Mouse (Mus musculus): Measurements from ENCODE around the gene Lactb.
"Not testable (repeated sequence)": the region's sequence is repeated elsewhere in the genome, so short reads cannot be mapped to it uniquely, and the experiment has no call there.

Gene Lactb

DNA sequence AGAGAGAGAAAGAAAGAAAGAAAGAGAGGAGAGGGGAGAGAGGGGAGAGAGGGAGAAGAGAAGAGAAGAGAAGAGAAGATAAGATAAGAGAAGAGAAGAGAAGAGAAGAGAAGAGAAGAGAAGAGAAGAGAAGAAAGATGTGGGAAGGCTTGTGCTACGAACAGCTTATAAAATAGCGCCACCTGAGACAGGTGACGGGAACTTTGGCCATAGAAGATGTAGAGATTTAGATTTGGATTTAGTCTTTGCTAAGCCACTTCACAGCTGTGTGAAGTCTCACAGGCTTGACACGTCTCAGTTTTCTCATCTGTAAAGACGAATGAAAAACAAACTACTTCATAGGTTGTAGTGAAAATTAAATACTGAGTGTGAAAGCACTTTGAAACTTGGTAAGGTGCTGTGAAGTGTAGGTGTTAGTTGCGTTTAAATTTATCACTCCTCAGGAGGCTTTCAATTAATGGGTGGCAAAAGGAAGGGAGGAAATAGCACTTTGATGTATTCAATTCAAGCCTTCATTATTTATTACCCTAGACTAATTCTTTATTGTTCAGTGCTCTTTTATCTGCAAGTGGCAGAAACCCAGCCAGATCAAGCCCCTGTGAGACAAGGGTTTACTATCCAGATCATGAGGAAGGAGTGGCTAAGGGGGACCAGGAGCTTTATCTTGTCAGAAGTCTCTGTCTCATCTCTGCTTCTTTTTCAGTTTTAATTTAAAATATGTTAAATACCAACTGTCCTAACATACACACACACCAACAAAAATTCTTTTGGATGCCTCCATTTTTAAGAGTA lies 54.6 kb downstream of the Lactb start:
- DNase-seq (ENCODE audit: low read depth, low spot score), result no peak

DNA sequence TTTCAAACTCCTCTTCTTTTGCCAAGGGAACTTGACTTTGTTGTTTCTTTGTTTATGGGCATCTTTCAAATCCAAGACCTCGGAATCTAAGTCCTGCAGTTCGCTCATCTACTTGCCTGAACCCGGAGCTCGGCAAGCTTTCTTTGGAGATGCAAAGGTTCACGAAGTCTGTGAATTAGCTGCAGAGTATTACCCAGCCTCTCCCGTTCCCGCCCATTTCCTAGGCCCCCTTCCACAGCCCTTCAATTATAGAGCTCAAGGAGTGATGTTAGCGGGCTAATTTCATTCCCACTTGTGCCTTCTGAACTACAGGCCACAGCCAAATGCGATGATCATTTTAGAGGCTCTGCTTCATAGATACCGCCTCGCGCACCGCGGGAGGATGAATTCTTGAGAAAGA lies 55.3 kb downstream of the Lactb start:
- DNase-seq (ENCODE audit: low read depth, low spot score), result no peak

DNA sequence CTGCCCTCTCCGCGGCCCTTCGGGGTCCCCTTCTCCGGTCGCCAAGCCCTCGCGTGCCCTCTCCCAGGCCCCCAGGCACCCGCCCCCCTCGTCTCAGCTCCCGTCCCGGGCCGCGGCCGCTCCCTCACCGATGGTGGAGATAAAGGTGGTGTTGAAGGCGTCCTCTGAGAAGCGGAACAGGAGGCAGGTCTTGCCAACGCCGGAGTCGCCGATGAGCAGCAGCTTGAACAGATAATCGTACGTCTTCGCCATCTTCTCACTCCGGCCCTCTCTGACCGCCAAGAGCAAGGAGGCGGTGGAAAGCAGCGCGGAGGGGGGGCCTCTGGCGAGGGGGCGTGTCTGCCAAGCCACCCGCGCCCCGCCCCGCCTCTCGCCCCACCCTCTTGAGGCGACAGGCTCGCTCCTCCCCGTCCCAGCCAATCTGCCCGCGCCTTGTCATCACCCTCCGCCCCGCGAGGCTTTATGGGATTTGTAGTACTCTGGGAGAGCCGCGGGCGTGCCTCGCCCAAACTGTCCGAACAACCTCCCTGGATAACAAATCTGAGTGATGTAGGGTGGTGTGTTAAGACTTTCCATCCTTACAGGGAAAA lies 55.8 kb downstream of the Lactb start, which contains the start of gene Rab8b:
Gene Rab8b (minus strand): TSS at position 306 of the 590 bp plus-strand sequence.
- peak; percentile 94 for DNase-seq (ENCODE audit: low read depth, low spot score)

DNA sequence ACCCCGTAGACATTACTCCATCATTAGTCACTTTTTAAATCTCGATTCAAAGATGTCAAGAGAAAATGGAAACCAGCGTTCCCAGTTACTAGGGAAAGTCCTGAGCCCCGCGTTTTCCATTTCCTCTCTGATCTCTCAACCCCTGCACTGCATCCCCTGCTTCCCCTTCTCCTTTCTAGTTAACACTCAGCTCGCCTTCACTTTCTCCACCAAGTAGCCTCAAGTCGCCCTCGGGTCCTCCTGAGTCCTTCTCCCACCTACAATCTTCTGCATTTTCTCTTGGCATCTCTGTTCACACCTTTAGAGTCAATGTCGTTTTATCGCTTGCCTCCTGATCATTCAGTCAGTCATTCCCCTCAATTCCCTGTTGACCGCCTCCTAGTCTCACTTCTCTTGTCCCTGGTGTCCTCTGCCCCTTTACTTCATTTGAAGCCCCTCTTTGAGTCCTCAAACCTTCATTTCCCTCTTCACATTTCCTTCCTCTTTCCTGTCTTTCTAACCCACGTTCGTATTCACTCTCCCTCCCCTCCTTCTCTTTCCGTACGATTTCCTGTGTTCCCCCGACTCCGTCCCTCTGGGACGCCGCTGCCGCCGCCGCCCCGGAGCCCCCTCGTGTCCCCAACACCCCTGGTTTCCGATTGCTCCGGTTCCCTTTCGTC lies 56.5 kb downstream of the Lactb start:
- no peak for DNase-seq (ENCODE audit: low read depth, low spot score)

DNA sequence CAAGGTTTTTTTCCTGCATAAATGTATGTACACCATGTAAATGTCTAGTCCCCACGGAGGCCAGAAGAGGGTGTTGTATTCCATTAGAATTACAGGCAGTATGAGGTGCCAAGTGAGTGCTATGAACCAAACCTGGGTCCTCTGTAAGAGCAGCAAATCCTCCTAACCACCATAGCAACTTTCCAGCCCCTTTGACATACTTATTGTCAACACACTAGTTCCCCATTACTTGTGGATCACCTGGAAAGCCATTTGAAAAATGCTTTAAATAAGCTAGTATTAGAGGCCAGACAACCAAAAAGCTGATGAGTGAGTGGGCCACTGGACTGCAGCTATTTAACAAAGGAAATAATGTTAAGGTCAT lies 57.4 kb downstream of the Lactb start:
- no peak for DNase-seq (ENCODE audit: low read depth, low spot score)

DNA sequence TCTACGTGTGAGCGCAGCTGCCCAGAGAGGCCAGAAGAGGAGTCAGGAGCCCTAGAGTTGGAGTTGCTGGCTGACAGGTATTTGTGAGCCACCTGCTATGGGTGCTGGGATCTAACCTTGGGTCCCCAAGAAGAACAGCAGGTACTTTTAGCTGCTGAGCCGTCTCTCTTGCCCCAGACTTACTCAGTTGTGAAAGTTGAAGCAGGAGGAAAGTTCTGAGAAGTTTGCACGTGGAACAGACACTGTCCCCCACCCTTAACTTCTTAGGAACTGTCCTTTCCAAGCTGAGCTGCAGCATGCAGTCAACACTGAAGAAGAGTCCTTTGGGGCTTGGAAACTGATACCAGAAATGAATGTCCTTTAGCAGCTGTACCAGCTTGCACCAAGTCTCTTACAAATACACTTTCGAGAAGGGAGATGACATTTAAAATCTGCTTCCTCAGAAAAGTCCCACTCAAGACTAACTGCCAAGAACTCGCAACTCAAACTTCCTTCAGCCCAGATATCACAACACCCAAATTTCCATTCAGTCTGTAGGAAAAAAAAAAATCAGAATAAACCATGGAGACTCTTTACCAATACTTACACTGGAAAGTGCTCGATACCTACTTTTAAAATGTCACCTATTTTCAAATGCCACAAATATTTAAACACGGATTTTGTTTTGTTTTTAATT lies 57.9 kb downstream of the Lactb start:
- no peak for DNase-seq (ENCODE audit: low read depth, low spot score)

DNA sequence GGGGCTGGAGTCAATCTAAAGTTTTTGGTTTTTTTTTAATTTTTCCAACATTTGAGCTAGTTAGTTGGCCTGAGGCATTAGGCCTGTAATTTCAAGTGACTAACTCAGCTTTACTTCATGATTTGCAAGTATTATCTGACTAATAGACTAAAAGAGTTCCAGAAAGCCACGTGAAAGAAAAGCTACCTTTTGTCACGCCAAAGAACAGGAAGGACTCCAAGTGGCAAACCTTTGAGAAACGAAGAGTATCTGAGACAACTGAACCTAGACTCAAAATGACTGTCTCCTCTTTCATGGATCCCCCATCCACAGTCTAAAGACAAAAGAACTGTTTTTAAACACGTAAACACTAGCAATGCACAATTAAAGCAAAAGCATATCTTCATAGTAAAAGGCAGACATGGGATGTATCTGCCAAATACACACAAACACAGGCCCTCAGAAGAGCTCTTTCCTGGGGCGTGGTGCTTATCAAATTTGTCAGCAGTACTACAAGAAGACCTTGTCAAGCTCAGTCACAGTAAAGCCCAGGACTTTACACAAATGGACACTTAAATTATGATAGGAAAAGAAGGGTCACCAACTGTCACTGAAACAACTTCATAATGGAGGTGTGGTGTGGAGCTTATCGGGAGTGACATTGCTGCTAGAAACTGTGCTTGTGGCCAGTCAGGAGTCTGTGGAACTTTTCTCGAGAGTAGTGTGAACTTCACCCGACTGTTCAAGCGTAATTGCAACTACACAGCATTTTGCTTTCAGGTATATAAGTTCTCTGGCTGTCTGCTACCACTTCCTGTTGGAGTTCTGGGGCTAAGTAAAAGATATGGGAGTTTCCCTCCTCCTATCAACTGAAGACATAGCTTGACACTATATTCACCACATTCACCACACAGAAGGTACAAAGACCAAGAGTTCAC lies 59.2 kb downstream of the Lactb start:
- DNase-seq (ENCODE audit: low read depth, low spot score), result no peak

DNA sequence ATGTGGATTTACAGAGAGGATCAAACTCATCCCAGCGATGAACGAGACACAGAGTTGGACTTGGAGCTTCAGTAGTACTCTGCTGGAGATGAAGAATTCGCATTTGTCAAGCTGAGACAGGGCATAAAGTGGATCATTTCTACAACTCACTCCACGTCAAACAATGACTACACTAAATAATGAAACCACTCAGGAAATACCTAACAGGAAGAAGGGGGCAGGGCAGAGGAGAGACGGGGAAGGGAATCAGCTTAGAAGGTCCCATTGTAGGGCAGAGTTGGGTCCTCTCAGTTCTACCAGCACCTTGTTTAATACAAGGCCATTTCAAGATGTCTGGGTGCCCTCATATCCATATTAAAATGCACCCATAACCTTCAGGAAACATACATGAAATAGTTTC lies 59.9 kb downstream of the Lactb start:
- no peak for DNase-seq (ENCODE audit: low read depth, low spot score)

DNA sequence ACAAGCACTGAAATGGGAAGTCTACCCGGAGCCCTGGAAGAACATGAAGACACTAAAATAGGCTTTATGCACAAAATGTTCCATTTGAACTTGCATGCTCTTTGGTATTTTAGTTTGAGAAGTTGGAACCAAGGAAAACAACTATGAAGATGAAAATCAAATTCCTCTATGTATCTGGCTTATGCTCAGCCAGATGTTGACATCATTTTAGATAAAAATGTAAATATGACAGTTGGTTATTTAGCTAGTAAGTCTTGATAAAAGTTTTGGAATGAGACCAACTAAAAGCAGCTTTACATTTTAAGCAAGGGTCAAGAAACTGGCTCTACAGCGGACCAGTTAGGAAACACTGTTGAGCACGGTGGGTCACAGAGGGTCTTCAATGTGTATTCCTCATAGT lies 60.7 kb downstream of the Lactb start:
- DNase-seq (ENCODE audit: low read depth, low spot score), result no peak

DNA sequence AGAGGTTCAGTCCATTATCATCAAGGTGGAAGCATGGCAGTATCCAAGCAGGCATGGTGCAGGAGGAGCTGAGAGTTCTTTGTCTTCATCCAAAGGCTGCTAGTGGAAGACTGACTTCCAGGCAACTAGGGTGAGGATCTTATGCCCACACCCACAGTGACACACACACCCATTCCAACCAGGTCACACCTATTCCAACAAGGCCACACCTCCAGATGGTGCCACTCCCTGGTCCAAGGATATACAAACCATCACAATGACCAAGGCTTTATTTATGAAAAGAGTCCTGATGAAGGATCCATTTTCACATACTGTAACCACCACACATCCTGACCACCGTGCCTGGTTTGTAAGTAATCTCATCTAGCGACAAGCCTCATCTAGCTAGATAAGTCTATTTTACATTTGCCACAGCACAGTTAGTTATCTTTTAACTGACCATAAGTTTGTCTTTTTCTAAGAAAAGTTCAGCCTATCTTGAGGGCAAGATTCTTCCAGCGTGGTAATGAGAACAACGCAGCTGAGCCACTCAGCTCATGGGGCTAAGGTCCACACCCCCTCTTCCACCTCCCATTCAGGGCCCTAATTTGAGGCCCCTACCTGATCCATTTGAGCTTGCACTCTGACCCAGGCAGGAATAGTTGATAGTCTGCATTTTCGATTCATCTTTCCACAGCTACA lies 61.9 kb downstream of the Lactb start:
- DNase-seq (ENCODE audit: low read depth, low spot score), result not testable (repeated sequence)

DNA sequence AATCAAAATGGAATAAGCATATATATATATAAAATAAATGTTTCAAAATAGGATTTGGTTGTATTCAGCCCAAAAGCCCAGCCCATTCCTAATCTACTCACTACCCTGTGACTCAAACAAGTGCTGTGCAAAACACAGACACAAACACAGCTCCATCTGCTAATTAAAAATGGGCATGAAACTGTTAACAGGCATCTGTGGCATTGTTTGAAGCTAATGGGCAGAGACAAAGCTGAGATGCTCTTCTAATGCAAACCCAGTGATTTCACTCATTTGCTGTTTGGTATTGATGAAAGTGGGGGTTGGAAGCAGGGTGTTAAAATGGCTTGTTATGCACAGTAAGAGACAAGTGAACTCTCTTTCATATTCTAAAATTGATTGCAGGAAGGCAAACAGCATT lies 63.0 kb downstream of the Lactb start:
- DNase-seq (ENCODE audit: low read depth, low spot score), result no peak

DNA sequence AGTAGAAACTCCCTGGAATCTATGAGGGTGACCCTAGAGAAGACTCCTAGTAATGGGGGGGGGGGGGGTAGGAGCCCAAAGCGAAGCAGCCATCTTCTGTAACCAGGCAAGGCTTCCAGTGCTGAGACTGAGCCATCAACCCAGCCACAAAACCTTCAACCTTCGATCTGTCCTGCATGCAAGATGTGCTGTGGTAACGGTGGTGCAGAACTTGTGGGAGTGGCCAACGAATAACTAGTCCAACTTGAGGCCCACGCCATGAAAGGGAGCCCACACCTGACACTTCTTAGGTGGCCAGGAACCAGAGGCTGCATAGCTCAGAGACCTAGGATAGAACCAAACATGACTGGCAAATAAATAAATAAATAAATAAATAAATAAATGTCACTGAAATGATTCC lies 64.6 kb downstream of the Lactb start:
- no peak for DNase-seq (ENCODE audit: low read depth, low spot score)

DNA sequence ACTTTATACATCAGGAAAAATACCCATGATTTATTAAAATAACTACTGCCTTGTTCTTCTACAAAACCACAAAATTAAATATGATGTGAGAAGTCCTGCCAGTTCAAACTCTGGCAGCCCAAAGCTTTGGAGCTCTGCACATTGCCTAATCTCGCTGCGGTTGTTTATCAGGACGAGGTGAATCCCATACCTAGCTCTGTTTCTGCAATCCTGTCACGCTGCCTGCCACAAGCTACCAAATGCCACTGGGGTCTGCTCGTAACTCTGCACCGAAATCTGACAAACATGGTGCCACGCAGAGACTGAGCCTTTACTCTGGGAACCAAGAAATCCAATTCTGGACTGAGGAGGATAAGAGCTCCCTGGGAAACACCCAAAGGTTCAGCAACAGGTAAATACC lies 65.4 kb downstream of the Lactb start:
- DNase-seq (ENCODE audit: low read depth, low spot score), result no peak

DNA sequence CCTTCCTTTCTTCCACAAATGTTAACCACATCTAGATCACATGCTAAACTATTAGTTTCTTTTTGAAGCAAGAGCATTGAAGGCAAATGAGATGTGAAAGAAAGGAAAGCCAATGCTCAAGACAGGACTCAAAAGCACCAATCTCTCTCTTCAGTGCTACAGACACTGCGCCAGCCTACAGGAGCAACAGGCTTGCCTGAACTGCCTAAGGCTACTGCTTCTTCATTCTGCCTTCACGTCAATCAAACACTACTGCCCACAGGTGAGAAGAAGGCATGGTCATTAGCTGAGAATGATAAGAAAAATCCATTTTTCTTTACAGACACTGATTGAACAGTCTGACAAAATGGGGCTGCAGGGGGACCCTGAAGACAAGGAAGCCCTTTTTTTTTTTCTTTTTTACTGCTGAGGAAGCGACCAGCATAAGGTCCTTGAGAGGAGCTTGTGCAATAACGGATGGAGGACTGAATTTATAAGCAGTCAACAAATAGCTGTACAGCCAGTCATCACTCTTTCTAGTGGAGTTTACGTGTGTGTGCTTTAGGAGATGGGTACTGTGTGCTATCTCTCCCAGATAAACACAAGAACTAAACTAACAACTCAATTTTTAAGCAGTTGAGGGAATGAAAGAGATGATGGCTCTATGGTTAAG lies 67.4 kb downstream of the Lactb start:
- DNase-seq (ENCODE audit: low read depth, low spot score), result no peak

DNA sequence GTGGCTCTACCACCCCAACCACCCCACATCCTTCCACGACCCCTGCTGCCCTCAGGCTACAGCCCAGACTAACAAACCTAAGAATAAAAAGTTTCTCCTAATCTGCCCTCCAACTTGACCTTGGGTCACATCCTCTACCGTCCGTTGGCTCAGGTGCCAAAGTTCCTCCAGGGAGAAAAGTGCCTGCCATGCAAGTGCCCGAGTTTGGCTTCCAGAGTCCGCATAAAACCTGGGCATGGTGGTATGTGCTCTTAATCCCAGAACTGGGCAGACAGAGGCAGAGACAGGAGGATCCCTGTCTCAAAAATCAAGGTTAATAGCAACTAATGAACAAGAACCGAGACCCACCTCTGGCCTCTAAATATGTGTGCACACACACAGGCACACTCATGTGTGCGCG lies 68.2 kb downstream of the Lactb start:
- DNase-seq (ENCODE audit: low read depth, low spot score), result no peak

DNA sequence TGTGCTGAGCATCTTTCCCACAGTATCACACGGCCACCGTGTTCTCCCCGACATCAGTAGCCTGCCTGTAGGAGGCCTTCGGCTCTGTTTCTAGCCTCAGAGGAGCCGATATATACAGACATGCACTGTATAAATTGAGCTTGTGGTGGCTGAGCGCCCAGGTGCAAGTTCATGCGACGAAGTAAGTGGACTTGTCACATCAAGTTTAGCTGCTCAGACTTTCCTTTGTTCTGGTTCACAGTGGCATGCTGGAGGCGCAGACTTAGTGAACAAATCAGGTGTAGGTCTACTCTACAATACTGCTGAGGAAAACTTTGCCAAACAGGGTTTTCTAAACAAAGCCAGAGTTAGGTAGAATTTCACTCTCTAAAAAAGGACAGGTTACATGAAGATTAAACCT lies 69.3 kb downstream of the Lactb start:
- no peak for DNase-seq (ENCODE audit: low read depth, low spot score)

Data from telencephalon, adult 2 months (tissue).